Mouse (Mus musculus): ENCODE results near the gene Myct1.
A peak's percentile ranks its signal among the peaks of the same experiment; 100 is the strongest.

Gene Myct1

DNA sequence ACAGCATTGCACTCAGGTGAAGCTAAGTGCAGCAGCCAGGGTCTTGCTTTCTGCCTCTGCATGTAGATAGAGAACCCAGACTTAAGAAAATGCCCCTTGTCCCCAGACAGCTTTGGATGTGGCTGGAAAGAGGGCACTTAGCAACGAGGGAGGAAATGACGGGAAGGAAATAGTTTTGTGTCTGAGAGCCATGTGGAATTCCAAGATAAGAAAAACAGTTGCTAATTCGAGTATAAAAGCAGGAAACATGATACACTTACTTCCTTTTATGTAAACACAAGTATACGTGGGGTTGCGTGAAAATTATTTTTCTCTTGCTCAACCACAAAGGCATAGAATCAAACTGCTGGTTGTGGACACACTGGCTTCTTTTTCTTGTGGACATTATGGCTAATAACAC lies at the start of gene Myct1:
Gene Myct1 (plus strand): TSS at position 312 of the 400 bp plus-strand sequence.
- DNase-seq: no peak

DNA sequence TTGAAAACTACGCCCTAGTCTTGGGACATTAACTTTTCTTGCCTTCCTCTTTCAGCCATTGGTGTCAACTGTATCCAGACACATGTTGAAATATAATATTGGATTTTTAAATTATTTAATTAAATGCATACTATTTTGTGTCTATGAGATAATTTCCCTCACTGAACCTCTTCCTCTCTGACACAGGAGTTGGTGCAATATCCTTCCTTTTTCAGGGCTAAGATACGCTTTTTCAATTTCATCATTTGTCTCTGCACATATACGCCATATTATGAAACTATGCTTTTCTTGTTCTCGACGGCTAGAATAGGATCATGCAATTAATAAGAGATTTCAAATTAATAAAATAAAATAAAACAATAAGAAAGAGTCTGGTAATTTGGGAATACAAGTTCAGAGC lies 47.1 kb upstream of the Myct1 start:
- DNase-seq: no peak

DNA sequence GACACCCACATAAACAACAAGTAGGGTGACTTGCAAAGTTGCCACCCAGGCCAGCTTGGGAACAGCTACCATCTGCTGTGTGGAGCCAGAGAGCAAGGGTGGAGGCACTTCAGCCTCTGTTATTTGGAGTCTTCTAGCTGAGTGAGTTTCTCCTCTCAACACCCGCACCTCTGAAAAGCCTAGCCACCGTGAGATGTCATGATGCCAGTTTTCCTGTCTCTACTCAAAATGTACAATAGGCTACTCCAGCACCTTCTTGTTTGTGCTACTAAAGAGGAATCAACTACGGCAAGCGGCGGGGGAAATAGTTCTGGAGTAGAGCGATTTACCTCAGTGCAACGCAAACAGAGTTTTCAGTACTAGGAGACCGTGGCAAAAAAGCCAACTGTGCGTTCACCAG lies 45.8 kb upstream of the Myct1 start:
- no peak for DNase-seq

DNA sequence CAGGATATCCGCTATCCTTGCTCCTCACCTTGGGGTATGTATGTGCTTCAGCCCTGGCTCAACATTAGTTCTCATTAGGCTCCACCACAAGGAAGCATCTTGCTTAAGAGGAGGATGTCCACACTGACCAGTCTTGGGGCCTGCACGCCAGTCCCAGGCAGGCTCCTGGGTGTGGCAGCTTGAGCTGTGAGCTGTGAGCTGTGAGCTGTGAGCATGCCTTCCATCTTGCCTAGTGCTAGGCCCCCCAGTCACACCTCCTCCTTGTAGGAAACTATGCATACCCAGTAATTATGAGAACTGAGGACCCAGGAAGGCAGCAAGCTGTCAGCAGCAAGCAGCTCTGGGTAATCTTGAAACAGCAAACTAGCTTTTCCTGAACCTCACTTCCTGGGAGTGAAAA lies 44.9 kb upstream of the Myct1 start:
- DNase-seq: no peak

DNA sequence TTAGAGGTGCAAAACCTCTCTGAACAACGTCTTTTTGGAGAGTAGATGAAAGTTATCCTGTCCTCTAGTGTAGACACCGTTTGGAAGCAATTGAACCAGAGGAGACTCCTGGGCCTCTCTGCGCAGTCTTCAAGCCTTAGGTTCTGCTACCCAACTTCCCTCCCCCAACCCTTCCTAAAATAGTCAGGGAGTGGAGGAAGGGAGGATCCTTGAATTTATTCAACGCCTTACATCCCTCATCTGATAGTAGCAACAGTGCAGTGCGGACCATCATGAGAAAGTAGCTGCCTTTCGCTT lies 43.8 kb upstream of the Myct1 start:
- DNase-seq: no peak

DNA sequence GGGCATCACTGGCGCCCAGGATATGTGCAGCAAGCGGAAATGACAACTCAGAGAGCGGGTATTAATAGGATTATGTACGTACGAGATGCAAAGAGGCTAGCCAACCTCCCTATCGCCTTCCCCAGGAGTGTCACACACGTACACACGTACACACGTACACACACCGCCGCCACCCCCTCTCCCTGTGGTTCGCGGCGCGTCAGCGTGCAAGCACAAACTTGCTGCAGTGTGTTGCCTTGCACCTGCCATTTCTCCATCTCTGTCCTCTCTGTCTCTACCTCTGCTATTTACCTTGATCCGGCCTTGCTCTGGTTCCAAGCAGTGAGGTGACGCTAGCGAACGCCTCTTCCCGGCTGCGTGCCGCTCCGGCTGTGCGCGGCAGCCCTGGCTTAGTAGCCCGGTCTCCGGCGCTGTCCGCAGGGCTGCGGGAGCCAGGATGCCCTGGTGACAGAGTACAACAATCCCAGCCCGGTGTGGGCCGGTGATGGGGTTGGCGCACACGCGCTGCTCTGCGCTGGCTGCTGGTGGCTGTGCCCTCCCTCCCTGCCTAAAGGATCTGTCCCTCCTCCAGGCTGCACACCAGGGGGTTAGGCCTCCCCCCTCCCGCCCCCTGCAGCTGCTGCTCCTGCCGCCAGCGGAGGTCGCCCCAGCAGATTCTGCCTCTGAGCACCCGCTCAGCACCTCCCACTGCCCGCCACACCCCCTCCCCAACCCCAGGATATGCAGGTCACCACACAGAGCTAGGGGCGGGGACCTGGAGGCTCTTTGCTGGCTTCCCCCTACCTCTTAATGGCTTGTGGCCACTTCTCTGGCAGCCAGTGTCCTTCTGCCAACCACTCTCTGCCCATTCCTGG lies 43.2 kb upstream of the Myct1 start:
- peak; percentile 55 to 70 for DNase-seq

DNA sequence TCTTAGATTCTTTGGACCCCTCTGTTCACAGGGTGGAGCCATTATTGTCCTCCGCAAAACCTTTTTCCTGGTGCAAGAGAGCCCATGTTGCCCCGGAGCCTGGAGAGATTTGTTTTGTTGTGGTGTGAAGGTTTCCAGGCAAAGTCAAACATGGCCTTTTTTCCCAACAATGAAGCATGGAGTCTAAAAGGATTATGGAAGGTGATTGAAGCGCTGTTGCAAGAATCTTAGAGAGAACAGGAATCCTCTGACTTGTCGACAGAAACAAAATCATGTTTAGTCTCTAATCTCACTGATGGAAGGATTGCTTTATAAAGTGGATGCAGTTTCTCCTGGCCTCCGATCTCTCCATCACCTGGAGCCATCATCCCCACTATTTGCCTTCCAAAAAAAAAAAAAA lies 42.2 kb upstream of the Myct1 start, which contains the start of gene Syne1:
Gene Syne1 (minus strand): TSS at position 101 of the 400 bp plus-strand sequence.
- DNase-seq: no peak

DNA sequence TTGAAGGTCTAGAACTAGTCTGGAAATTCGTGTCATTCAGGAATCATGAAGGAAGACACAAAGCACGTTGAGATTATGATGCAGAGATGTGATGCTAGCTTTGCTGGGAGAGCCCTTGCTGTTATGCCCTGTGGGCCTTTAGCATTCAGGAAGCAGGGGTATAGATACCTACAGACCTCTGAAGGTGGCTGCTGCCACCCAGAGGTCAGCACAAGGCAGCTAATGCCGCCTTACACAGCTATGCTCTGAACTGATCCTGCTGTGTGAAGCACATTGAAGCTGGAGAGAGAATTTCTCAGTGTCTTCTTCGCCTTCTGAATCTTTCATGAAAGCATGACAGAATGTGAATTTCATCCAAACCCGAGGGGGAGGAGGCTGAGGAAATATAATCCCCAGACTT lies 38.6 kb upstream of the Myct1 start:
- peak in 1 of 2 experiments; percentile 19 for DNase-seq

DNA sequence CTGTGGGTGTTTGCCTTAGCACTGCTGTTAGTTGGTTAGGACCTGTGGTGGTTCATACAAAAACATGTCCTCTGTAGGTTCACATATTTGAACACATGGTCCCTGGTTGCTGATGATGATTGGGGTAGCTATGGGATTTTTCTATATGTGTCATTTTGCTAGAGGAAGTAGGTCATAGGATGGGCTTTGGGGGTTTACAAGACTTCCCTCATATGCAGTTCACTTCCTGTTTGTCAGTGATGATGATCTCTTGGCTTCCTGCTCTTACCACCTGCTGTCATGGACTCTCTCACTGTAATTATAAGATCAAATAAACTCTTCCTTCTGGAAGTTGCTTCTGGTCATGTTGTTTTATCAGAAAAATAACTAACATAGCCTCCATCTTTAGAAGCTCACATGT lies 34.8 kb upstream of the Myct1 start:
- DNase-seq: no peak

DNA sequence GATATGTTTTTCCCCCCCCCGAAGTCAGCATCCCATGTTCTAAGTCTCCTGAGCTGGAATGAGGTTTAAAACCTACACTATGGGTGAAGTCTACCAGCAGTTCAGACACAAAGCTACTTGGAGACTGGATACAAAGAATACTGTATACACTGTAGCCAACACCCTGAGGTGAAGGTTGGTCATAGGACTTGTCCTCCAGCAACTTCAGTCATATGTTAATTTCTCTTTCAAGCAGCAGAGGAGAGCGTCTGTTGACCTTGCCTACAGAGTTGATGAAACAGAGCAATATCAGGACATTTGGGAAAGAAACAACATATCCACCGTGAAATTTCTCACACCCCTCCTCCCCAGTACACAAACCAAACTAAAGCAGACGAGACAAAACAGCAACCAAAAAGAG lies 33.0 kb upstream of the Myct1 start:
- no peak for DNase-seq

DNA sequence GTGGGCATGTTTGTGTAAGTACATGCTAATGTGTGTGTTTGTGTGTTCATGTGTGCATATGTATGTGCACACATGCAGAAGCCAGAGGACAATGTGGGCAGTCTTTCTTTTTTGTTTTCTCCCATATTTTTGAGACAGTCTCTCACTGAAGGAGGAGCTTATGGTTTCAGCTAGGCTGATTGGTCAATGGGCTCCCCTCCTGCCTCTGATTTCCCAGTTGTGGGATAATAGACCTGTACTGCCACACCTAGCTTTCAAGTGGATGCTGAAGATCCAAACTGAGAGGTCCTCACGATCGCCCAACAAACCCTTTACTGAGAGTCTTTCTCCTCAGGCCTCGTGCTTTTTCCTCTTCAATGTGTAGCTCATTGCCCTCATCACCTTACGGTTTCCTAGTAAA lies 31.9 kb upstream of the Myct1 start:
- DNase-seq: no peak

DNA sequence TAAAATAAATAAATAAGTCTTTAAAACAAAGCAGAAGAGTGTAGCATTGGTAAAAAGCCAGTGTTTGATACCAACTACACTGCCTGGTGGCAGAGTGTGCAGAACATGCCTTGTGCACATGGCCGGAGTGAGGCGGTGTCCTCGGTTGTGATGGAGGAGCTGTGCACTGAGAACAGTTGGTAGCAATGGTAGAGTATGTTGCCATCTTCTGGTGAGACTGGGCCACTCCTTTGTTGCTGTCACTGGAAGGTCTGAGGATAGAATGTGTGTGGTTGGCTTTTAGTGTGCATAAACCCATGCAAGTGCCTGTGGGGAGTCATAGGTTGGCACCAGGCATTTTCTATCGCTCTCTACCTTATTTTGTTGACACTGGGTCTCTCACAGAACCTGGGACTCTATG lies 24.6 kb upstream of the Myct1 start:
- no peak for DNase-seq

DNA sequence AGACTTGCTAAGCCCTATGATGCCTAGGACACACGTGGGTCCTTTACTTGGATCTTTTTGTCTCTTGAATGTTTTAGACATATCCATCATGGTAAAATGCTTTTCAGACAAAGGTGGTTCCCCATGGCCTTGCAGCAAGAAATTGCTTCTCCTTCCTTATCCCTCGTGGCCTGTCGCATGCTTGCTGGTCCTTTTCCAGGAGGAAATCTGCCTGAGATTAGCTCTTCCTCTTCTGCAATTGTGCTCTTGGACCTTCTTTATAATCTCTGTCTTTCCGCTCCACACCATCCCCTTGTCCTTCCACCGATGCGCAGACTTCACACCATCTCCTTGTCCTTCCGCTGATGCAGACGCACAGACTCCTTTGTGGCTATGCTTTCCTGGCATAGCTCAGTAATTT lies 23.5 kb upstream of the Myct1 start:
- DNase-seq: no peak

DNA sequence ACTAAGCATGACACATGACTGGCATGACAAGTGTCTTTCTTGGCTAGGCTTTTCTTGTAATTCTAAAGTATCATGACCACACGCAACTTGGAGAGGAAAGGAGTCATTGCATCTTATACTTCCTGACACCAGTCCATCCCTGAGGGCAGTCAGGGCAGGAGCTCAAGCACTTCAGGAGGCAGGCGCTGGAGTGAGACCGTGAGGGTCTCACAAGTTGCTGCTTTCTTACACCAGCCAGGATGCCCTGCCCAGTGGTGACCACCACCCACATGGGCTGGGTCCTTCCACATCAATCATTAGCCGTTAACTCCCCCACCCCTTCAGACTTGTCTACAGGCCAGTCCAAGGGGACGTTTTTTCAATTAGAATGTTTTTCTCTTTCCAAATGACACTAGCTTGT lies 22.2 kb upstream of the Myct1 start:
- DNase-seq: no peak

DNA sequence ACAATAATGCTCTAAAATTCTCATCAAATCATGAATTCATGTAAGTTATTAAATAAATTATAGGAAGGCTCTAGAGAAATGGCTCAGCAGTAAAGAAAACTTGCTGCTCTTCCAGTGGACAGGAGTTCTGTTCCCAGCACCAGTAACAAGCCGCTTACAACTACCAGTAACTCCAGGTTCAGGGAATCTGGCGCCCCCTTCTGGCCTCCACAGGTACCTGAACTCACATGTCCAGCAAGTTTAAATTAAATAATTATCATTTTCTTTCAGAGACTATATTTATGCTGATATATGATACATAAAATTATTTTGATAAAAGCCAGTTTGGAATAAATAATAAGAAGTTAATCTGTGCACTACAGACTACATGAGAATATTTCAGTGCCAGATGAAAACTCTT lies 20.2 kb upstream of the Myct1 start:
- DNase-seq: no peak

DNA sequence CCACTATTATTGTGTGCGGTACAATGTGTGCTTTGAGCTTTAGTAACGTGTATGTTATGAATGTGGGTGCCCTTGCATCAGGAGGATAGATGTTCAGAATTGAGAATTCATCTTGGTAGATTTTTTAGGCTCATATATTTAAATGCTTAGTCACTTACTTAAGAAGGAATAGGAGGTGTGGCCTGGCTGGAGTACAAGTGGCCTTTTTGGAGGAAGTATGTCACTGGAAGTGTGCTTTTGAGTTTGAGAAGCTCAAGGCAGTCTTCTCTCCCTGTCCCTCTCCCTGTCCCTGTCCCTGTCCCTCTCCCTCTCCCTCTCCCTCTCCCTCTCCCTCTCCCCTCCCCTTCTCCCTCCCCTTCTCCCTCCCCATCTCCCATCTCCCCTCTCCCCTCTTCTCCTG lies 2.5 kb upstream of the Myct1 start:
- DNase-seq: no peak

DNA sequence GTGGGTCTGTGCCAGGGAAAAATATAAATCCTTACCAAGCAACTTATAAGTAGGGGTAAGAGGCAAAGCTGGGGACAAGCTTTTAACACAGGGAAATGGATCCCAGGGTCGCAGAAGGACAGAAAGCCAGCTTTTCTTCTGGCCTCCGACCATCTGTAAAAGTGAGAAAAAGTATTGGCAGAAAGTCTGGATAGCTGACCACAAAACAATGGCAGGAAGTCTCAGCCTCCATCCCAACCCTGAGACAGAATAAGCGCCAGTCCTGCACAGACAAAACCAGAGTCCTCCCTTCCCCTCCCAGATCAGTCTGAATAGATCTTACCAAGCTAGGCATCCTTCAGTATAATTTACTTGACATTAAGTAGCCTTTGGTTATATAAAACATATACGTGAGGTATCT lies 1.6 kb upstream of the Myct1 start:
- peak in 1 of 2 experiments; percentile 15 for DNase-seq

DNA sequence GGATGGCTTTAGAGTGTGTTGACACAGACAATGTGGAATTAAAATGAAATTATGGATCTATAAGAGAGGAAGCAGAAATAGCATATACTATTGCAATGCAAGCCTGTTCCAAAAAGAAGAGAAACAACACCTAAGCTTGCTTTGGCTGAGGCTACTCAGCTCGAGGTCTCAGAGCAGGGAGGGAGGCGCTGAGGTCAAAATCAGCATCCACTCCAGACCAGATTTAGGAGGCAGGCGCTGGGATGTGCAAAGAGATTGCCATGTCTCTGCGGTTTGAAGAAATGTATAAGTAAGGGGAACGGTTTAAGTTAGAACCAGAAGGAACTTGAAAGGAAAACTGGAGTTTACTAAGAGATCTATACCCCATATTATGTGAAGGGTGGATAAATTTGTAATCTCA lies 882 bp downstream of the Myct1 start:
- DNase-seq: no peak

DNA sequence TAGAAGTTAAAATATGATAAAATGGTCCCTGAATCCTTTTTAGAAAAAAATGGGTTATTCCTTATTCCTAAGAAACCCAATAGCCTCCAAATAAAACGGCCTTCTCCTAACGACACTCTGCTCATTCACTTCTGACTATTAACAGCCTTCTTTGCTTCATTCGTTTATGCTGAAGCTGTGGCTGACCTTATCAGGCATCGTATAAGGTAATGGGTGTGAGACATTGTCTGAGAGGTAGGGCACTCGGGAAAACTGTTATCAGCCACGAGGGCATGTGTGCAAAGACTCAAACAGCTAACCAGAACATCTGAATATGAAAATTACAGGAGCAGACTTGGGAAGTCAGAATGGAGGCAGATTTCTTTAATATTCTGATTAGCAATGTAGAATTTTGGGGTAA lies 3.0 kb downstream of the Myct1 start:
- no peak for DNase-seq

DNA sequence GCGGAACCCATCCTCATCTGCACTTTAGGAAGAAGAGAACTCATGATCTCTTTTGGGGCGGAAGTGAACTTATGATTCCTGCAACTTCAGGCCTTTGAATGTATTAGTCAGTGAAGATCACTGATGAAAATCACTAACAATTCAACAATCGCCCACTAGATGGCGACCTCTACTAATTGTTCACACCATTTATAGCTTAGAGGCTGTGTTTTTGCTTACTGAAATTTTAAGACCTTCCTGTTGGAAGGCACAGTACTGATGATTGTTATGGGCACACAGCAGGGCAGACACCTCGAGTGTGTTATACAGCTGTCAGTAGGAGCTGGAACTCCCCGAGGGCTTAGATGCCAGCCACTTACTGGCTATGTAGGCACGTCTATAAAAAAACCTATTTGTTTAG lies 6.5 kb downstream of the Myct1 start:
- DNase-seq: peak; percentile 46 to 59

DNA sequence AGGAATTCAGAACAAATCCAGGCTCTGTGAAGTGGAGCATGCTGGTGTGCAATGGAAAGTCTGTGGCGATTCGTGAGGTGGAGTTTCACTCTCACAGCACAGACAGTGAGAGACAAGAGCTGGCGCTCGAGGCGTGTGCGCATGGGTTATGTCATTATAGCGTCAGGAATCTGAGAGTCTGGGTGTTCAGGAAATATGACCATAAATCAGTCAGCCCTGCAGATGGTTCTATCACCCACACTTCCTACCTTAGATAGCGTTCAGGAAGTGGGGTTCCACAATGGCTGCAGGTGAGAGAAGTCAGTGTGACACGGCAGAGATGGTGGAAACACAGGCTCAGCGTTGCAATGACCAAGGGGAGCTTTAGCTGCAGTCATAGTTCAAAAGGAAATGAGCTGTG lies 9.9 kb downstream of the Myct1 start:
- peak in 1 of 2 experiments; percentile 19 for DNase-seq

DNA sequence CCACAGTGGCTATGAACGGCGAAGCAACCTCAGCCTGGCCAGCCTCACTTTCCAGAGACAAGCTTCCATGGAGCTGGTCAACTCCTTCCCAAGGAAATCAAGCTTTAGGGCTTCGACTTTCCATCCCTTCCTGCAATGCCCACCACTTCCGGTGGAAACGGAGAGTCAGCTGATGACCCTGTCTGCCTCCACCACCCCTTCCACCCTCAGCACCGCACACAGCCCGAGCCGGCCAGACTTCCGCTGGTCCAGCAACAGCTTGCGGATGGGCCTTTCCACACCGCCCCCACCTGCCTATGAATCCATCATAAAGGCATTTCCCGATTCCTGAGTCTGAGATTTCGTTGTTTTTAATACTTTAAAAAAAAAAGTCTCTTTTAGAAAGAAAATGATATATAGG lies 10.8 kb downstream of the Myct1 start:
- peak; percentile 52 to 64 for DNase-seq

DNA sequence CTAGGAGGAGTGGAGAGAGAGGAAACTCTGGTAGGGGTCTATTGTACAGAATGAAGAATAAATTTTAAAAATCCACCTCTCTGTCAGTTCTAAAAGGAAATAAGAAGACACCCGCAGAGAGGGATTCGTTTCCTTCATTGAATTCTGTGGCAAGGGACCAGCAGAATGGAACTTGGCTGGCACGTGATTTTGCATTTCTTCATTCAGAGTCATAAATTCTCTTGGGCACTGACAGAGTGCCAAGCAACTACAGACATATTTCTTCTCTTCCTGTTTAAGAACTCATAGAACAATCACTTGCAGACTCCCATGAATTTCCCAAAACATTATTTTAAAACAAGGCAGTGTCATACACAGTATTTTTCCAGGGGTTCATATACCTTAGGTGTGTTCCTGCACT lies 15.3 kb downstream of the Myct1 start:
- no peak for DNase-seq

DNA sequence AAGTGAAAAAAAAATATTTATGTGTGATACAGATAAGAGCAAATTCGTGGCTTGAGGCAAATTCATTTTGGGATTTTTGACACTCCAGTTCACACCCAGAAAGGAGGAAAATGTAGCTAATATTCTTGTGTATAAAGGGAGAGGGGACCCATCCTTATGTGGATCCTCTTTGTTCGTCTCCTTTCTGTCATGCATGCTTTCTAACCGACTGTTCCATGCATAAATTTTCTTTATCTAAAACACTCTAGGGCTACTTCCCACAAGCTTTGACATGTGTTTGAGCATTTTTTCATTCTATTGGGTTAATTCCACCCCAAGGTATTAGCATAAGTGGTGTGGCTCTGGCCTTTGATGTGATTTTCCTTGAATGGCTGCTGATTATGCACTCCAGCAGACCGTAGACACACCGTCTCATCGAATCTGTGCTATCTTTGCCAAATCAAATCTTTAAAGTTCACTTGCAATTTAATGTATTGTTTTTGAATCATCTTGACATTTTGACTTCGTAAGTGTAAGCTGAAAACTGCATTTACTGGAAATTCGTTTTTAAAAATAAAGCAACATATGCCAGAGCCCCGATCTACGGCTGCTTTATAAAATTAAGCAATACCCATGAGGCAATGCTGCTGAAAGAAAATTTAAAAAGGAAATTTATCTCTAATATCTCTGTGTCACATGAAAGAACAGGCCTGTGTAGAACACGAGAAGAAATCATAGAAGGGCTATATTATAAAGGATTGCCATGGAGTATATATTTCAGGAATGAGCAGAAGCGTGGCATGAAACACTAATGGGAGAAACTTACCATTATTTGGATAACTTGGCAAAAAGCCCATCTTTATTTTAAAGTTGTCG lies 21.8 kb downstream of the Myct1 start:
- DNase-seq: no peak

Measured in kidney, postnatal 4 days (tissue).